Mouse (Mus musculus) MEL (cell line): Measurements from ENCODE around the gene Fsip1. TPM values are rescaled to one million over a fixed set of nuclear protein-coding genes. Genes with fewer than 3 reads are reported as not detected.

ENCODE experiments used
- DNase-seq: peaks from one replicate; pipeline ENCODE4 v3.0.0; 2011; ENCODE audit warnings: low read depth, low spot score
- H3K27ac ChIP-seq: 2 replicates; pipeline ENCODE4 v1.5.1; 2012; ENCODE audit warnings: low read depth, mild to moderate bottlenecking, control low read depth, low read length, moderate library complexity; ENCODE audit not compliant: control insufficient read depth
- H3K27me3 ChIP-seq, 2 experiments: fragments of 150-350 bp in 1 of 2; sonication (generic) in 1 of 2; 2 replicates each; pipeline ENCODE4 v1.6.1; 2012; ENCODE audit warnings: low read length in 2 of 2, mild to moderate bottlenecking in 2 of 2, improper control_type of control experiment in 1 of 2, moderate library complexity in 1 of 2; ENCODE audit not compliant: insufficient read depth in 2 of 2, control insufficient read depth in 1 of 2
- H3K36me3 ChIP-seq, 2 experiments: 2 replicates each; pipeline ENCODE4 v1.6.1; 2012 to 2014; ENCODE audit warnings: low read length in 2 of 2, improper control_type of control experiment in 1 of 2, inconsistent platforms in 1 of 2, mild to moderate bottlenecking in 1 of 2; ENCODE audit not compliant: insufficient read depth in 2 of 2, control insufficient read depth in 1 of 2
- H3K4me1 ChIP-seq, 2 experiments: fragments of 150-350 bp in 1 of 2; sonication (generic) in 1 of 2; 2 replicates each; pipeline ENCODE4 v1.6.1; 2012; ENCODE audit warnings: low read length in 2 of 2, improper control_type of control experiment in 1 of 2, mild to moderate bottlenecking in 1 of 2; ENCODE audit not compliant: insufficient read depth in 2 of 2, control insufficient read depth in 1 of 2
- H3K4me3 ChIP-seq, 2 experiments: fragments of 150-350 bp in 1 of 2; sonication (generic) in 1 of 2; 2 replicates each; pipeline ENCODE4 v1.5.1; 2012; ENCODE audit warnings: low read depth in 2 of 2, low read length in 2 of 2, mild to moderate bottlenecking in 2 of 2, moderate library complexity in 2 of 2, control low read depth in 1 of 2, improper control_type of control experiment in 1 of 2; ENCODE audit not compliant: control insufficient read depth in 1 of 2, insufficient read depth in 1 of 2
- H3K79me2 ChIP-seq: 2 replicates; pipeline ENCODE4 v1.6.1; 2012; ENCODE audit warnings: mild to moderate bottlenecking, low read length, moderate library complexity; ENCODE audit not compliant: control insufficient read depth, poor library complexity, insufficient read depth
- H3K9ac ChIP-seq: 2 replicates; pipeline ENCODE4 v1.6.1; 2012; ENCODE audit warnings: low read depth, mild to moderate bottlenecking, control low read depth, low read length, moderate library complexity; ENCODE audit not compliant: control insufficient read depth, poor library complexity, severe bottlenecking
- H3K9me3 ChIP-seq: fragments of 150-350 bp; sonication (generic); replicated peaks from 2 replicates; pipeline ENCODE4 v1.6.1; 2012; ENCODE audit warnings: mild to moderate bottlenecking, low read length, improper control_type of control experiment, moderate library complexity; ENCODE audit not compliant: insufficient read depth
- CHD2 ChIP-seq: IDR thresholded peaks from 2 replicates; pipeline ENCODE4 v1.6.1; 2011; ENCODE audit warnings: low read length, improper control_type of control experiment
- E2F4 ChIP-seq: IDR thresholded peaks from 2 replicates; pipeline ENCODE4 v1.6.1; 2011; ENCODE audit warnings: low read depth, low read length, improper control_type of control experiment, borderline replicate concordance
- ELF1 ChIP-seq: IDR thresholded peaks from 2 replicates; pipeline ENCODE4 v1.6.1; 2014; ENCODE audit warnings: low read depth, mild to moderate bottlenecking, inconsistent platforms, low read length, improper control_type of control experiment, moderate library complexity
- EP300 ChIP-seq, 2 experiments: IDR thresholded peaks; 2 replicates each; pipeline ENCODE4 v1.6.1; 2011; ENCODE audit warnings: improper control_type of control experiment in 2 of 2, low read length in 2 of 2, low read depth in 1 of 2, mild to moderate bottlenecking in 1 of 2
- ETS1 ChIP-seq: IDR thresholded peaks from 2 replicates; pipeline ENCODE4 v1.6.1; 2012; ENCODE audit warnings: low read depth, mild to moderate bottlenecking, inconsistent platforms, low read length, improper control_type of control experiment, moderate library complexity
- GABPA ChIP-seq: IDR thresholded peaks from 2 replicates; pipeline ENCODE4 v1.6.1; 2012; ENCODE audit warnings: low read depth, mild to moderate bottlenecking, inconsistent platforms, low read length, improper control_type of control experiment, moderate library complexity
- HCFC1 ChIP-seq: IDR thresholded peaks from 2 replicates; pipeline ENCODE4 v1.6.1; 2012; ENCODE audit warnings: low read depth, mild to moderate bottlenecking, inconsistent platforms, low read length, improper control_type of control experiment, moderate library complexity
- KAT2A ChIP-seq: conservative IDR thresholded peaks from 2 replicates; pipeline ENCODE4 v1.6.1; 2012; ENCODE audit warnings: low read depth, low read length, improper control_type of control experiment, inconsistent platforms
- MAFK ChIP-seq: IDR thresholded peaks from 2 replicates; pipeline ENCODE4 v1.6.1; 2011; ENCODE audit warnings: low read depth, mild to moderate bottlenecking, low read length, improper control_type of control experiment, borderline replicate concordance
- MAX ChIP-seq: IDR thresholded peaks from 2 replicates; pipeline ENCODE4 v1.6.1; 2011; ENCODE audit warnings: low read length, improper control_type of control experiment
- MEF2A ChIP-seq: IDR thresholded peaks from 2 replicates; pipeline ENCODE4 v1.6.1; 2014; ENCODE audit warnings: low read depth, mild to moderate bottlenecking, inconsistent platforms, low read length, improper control_type of control experiment; ENCODE audit not compliant: poor library complexity, insufficient replicate concordance, severe bottlenecking; ENCODE audit errors: extremely low read depth
- MXI1 ChIP-seq: IDR thresholded peaks from 2 replicates; pipeline ENCODE4 v1.6.1; 2011; ENCODE audit warnings: mild to moderate bottlenecking, low read depth, low read length, improper control_type of control experiment
- MYB ChIP-seq: IDR thresholded peaks from 2 replicates; pipeline ENCODE4 v1.6.1; 2011; ENCODE audit warnings: mild to moderate bottlenecking, low read depth, low read length, improper control_type of control experiment
- MYC ChIP-seq: IDR thresholded peaks from 2 replicates; pipeline ENCODE4 v1.6.1; 2011; ENCODE audit warnings: low read depth, mild to moderate bottlenecking, low read length, improper control_type of control experiment, moderate library complexity
- NRF1 ChIP-seq: IDR thresholded peaks from 2 replicates; pipeline ENCODE4 v1.6.1; 2014; ENCODE audit warnings: low read depth, mild to moderate bottlenecking, inconsistent platforms, low read length, improper control_type of control experiment, moderate library complexity; ENCODE audit not compliant: poor library complexity, insufficient read depth, severe bottlenecking
- POLR2AphosphoS2 ChIP-seq: IDR thresholded peaks from 2 replicates; pipeline ENCODE4 v1.6.1; 2011; ENCODE audit warnings: low read length, improper control_type of control experiment
- POLR2AphosphoS5 ChIP-seq: IDR thresholded peaks from 2 replicates; pipeline ENCODE4 v1.6.1; 2012; ENCODE audit warnings: low read depth, borderline replicate concordance, mild to moderate bottlenecking, inconsistent platforms, low read length, moderate library complexity, mixed read lengths
- RCOR1 ChIP-seq: IDR thresholded peaks from 2 replicates; pipeline ENCODE4 v1.6.1; 2012; ENCODE audit warnings: low read depth, mild to moderate bottlenecking, inconsistent platforms, low read length, improper control_type of control experiment
- SIN3A ChIP-seq: IDR thresholded peaks from 2 replicates; pipeline ENCODE4 v1.6.1; 2012; ENCODE audit warnings: low read length, improper control_type of control experiment, inconsistent platforms
- SMC3 ChIP-seq: IDR thresholded peaks from 2 replicates; pipeline ENCODE4 v1.6.1; 2011; ENCODE audit warnings: low read depth, low read length, improper control_type of control experiment
- TAL1 ChIP-seq: IDR thresholded peaks from 2 replicates; pipeline ENCODE4 v1.6.1; 2012; ENCODE audit warnings: mild to moderate bottlenecking, inconsistent platforms, low read length, moderate library complexity, mixed read lengths
- TBP ChIP-seq: IDR thresholded peaks from 2 replicates; pipeline ENCODE4 v1.8.0; 2011; ENCODE audit warnings: low read depth, low read length, improper control_type of control experiment
- TCF12 ChIP-seq: IDR thresholded peaks from 2 replicates; pipeline ENCODE4 v1.6.1; 2014; ENCODE audit warnings: low read depth, mild to moderate bottlenecking, inconsistent platforms, low read length, improper control_type of control experiment, moderate library complexity
- UBTF ChIP-seq: IDR thresholded peaks from 2 replicates; pipeline ENCODE4 v1.6.1; 2012; ENCODE audit warnings: low read depth, mild to moderate bottlenecking, inconsistent platforms, low read length, improper control_type of control experiment, moderate library complexity, borderline replicate concordance; ENCODE audit not compliant: insufficient read depth
- USF1 ChIP-seq: IDR thresholded peaks from 2 replicates; pipeline ENCODE4 v1.6.1; 2014; ENCODE audit warnings: low read depth, mild to moderate bottlenecking, inconsistent platforms, low read length, improper control_type of control experiment, moderate library complexity
- USF2 ChIP-seq, 2 experiments: IDR thresholded peaks; 2 replicates each; pipeline ENCODE4 v1.6.1; 2011 to 2012; ENCODE audit warnings: improper control_type of control experiment in 2 of 2, low read length in 2 of 2, borderline replicate concordance in 1 of 2, inconsistent platforms in 1 of 2, low read depth in 1 of 2, mild to moderate bottlenecking in 1 of 2; ENCODE audit not compliant: insufficient read depth in 1 of 2
- ZMIZ1 ChIP-seq: IDR thresholded peaks from 2 replicates; pipeline ENCODE4 v1.6.1; 2012; ENCODE audit warnings: low read depth, mild to moderate bottlenecking, inconsistent platforms, low read length, improper control_type of control experiment, moderate library complexity
- polyA plus RNA-seq, 2 experiments: library from polyadenylated mRNA; stranded (reverse) in 1 of 2; unstranded in 1 of 2; fragments of >175 nt in 1 of 2; fragments of >200 nt in 1 of 2; gene quantifications; 2 replicates each; pipeline versions ENCODE4 v1.2.1 to v1.2.4; 2012; ENCODE audit warnings: low replicate concordance in 2 of 2, low read depth in 1 of 2; ENCODE audit not compliant: insufficient read length in 2 of 2, insufficient read depth in 1 of 2, missing spikeins in 1 of 2
- total RNA-seq: library from RNA; depleted of rRNA; stranded (reverse); fragments of 300-350 nt; gene quantifications from 2 replicates; pipeline ENCODE4 v1.2.3, GENCODE M21; 2012

Gene Fsip1
- total and polyA plus RNA-seq, 3 experiments: not detected

DNA sequence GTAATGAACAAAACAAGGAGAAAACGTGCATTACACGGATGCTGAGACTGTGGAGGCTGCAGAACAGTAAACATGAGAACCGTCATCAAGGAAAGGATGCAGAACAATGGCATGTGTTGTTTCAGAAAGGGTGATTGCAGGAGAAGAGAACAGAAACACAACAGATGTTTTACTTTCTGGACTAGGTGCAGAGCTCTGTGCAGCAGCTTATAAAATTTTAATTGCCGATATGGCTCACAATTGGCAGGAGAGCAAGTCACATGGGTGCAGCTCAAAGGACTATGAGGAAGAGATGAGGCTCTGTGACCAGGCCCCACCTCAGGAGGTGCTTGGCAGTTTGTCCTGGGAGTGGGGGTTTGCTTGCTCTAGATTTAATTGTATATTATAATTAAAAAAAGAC is 157.7 kb downstream of the Fsip1 start:
- H3K4me3 ChIP-seq: no peak overlapping the region
- H3K9me3 ChIP-seq: no peaks in the 10 kb centered on the region
- H3K4me1 ChIP-seq: no peaks in the 10 kb centered on the region
- no peak overlapping the region for H3K27ac ChIP-seq
- TF ChIP-seq GABPA (no peak), MYC (no peak), TBP (no peak), MYB (no peak), SIN3A (no peak), E2F4 (no peak), MEF2A (no peak), EP300 (IDR thresholded peaks at IDR 0.05; ENCODE audit: low read depth in 1 of 2, low read length in 2 of 2) (no peak), NRF1 (no peak), POLR2AphosphoS2 (no peak), SMC3 (no peak), TAL1 (no peak), MAFK (no peak), CHD2 (no peak), ELF1 (no peak), ZMIZ1 (no peak), USF2 (IDR thresholded peaks at IDR 0.05; ENCODE audit: borderline replicate concordance in 1 of 2, insufficient read depth in 1 of 2, low read depth in 1 of 2, low read length in 2 of 2) (no peak), ETS1 (no peak), TCF12 (no peak), KAT2A (no peak)
- H3K79me2 ChIP-seq: no peaks in the 10 kb centered on the region
- H3K9ac ChIP-seq: no peak overlapping the region
- no peaks in the 10 kb centered on the region for H3K36me3 ChIP-seq
- no peak for DNase-seq
- no peaks in the 10 kb centered on the region for H3K27me3 ChIP-seq

DNA sequence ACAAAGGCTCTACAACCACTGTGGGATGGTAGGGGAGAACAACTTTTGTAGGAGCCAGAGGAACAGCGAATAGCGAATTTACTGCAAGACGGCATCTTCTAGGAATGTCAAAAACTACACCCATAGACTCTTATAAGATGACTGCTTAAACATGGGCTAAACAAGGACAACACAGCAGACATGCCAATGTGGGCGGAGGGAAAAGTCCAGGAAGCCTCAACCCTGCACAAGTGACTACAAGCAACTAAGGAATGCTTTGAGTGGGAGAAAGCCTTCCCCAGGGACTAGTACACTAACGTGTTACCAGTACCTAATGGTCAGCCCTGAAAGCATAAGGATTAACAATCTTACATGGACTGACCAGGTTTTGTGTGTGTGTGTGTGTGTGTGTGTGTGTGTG is 165.5 kb downstream of the Fsip1 start:
- no peaks in the 10 kb centered on the region; a peak in 1 of 4 replicates for H3K27me3 ChIP-seq
- TF ChIP-seq RCOR1: no peak
- no peak for TF ChIP-seq SMC3
- no peak for TF ChIP-seq MAX
- TF ChIP-seq ZMIZ1: no peak
- TF ChIP-seq MXI1: no peak
- no peak for TF ChIP-seq TCF12
- TF ChIP-seq USF1: no peak
- TF ChIP-seq E2F4: no peak
- no peak for TF ChIP-seq UBTF
- TF ChIP-seq HCFC1: no peak
- TF ChIP-seq MYB: no peak
- no peak for TF ChIP-seq POLR2AphosphoS5
- TF ChIP-seq ETS1: no peak
- TF ChIP-seq EP300 (IDR thresholded peaks at IDR 0.05; ENCODE audit: low read depth in 1 of 2, low read length in 2 of 2): no peak
- TF ChIP-seq MEF2A: no peak
- TF ChIP-seq, all 39 proteins: peak for 0

More for the DNA sequence above, 165.5 kb downstream of the Fsip1 start:
- Histone ChIP-seq H3K36me3 (no peaks in the 10 kb centered on the region), H3K4me1 (no peaks in the 10 kb centered on the region), H3K9ac (no peak overlapping the region), H3K4me3 (no peak overlapping the region), H3K27ac (no peak overlapping the region), H3K9me3 (no peaks in the 10 kb centered on the region), H3K79me2 (no peaks in the 10 kb centered on the region)
- DNase-seq: no peak
